8 mouse cellular contexts compared by ENCODE assay signal in genomic region chr7:30216723-30217151, GRCm38 (mm10). TPM values are rescaled to one million over a fixed set of nuclear protein-coding genes. Genes with fewer than 3 reads are reported as not detected.
A peak's percentile ranks its signal among the peaks of the same experiment; 100 is the strongest.
DNase-seq lines count a peak whose midpoint lies in the region; ATAC-seq and TF ChIP-seq lines count a peak whose summit lies in the region.

No protein-coding gene starts in this region.

- H3K9me3 ChIP-seq in E14TG2a.4 (ENCODE audit: low read length) = peaks cover 30% of the 10 kb centered on the region
- no peaks in the 10 kb centered on the region for H3K9me3 ChIP-seq in embryonic facial prominence, embryonic 11.5 days (replicated peaks; ENCODE audit: control insufficient read depth, low read length)
- no peaks in the 10 kb centered on the region for H3K9me3 ChIP-seq in heart, embryonic 12.5 days (replicated peaks)
- no peaks in the 10 kb centered on the region for H3K9me3 ChIP-seq in kidney, embryonic 16.5 days (ENCODE audit: low read length)
- H3K9me3 ChIP-seq in liver, embryonic 16.5 days (replicated peaks; ENCODE audit: control insufficient read depth, low read length) = no peaks in the 10 kb centered on the region
- H3K9me3 ChIP-seq in neural tube, embryonic 12.5 days = no peaks in the 10 kb centered on the region

- peak overlapping the region; percentile 23 for H3K4me2 ChIP-seq in embryonic facial prominence, embryonic 11.5 days (ENCODE audit: low read depth, low read length)
- peak overlapping the region; percentile 55 for H3K4me2 ChIP-seq in heart, embryonic 12.5 days
- peak overlapping the region; percentile 39 for H3K4me2 ChIP-seq in kidney, embryonic 16.5 days (replicated peaks; ENCODE audit: low read depth, low read length)
- H3K4me2 ChIP-seq in liver, embryonic 16.5 days (ENCODE audit: low read depth, low read length) = peak overlapping the region; percentile 42
- peak overlapping the region; percentile 45 for H3K4me2 ChIP-seq in neural tube, embryonic 12.5 days (replicated peaks)

- H3K4me1 ChIP-seq in E14TG2a.4 (replicated peaks; ENCODE audit: low read depth, low read length) = peaks cover 28% of the 10 kb centered on the region
- 0 out of 2 replicates have a peak, but pooled peaks cover 2% of the 10 kb centered on the region for H3K4me1 ChIP-seq in embryonic facial prominence, embryonic 11.5 days (ENCODE audit: control insufficient read depth, insufficient read depth, low read length)
- peaks cover 9% of the 10 kb centered on the region for H3K4me1 ChIP-seq in heart, embryonic 12.5 days (replicated peaks)
- peaks cover 10% of the 10 kb centered on the region; the same call in 1 of the 2 replicates for H3K4me1 ChIP-seq in kidney, embryonic 16.5 days (ENCODE audit: insufficient read depth, low read length)
- H3K4me1 ChIP-seq in liver, embryonic 16.5 days (ENCODE audit: control insufficient read depth, low read depth, low read length) = peaks cover 13% of the 10 kb centered on the region
- H3K4me1 ChIP-seq in neural tube, embryonic 12.5 days = peaks cover 6% of the 10 kb centered on the region; the same call in 1 of the 2 replicates
- peaks cover 14% of the 10 kb centered on the region for H3K4me1 ChIP-seq in testis, adult 2 months (ENCODE audit: control insufficient read depth, insufficient read depth, low read length)

- peak overlapping the region; percentile 32; the same call in 1 of the 2 replicates for H3K9ac ChIP-seq in embryonic facial prominence, embryonic 11.5 days (replicated peaks; ENCODE audit: low read length)
- no peak overlapping the region for H3K9ac ChIP-seq in heart, embryonic 12.5 days
- peak overlapping the region; percentile 23; the same call in 1 of the 2 replicates for H3K9ac ChIP-seq in kidney, embryonic 16.5 days (replicated peaks; ENCODE audit: low read length)
- H3K9ac ChIP-seq in liver, embryonic 16.5 days (ENCODE audit: low read depth, low read length) = no peak overlapping the region
- H3K9ac ChIP-seq in neural tube, embryonic 12.5 days = no peak overlapping the region

- no peak overlapping the region for H3K27ac ChIP-seq in embryonic facial prominence, embryonic 11.5 days (replicated peaks; ENCODE audit: low read depth, low read length)
- H3K27ac ChIP-seq in heart, embryonic 12.5 days (ENCODE audit: poor library complexity, severe bottlenecking) = no peak overlapping the region
- H3K27ac ChIP-seq in kidney, embryonic 16.5 days (ENCODE audit: low read length) = no peak overlapping the region
- no peak overlapping the region for H3K27ac ChIP-seq in liver, embryonic 16.5 days (ENCODE audit: low read length)
- H3K27ac ChIP-seq in neural tube, embryonic 12.5 days = no peak overlapping the region
- H3K27ac ChIP-seq in testis, adult 2 months (ENCODE audit: control insufficient read depth, insufficient read depth, low read depth, low read length) = peak overlapping the region; percentile 74

- peak; percentile 61 for ATAC-seq in embryonic facial prominence, embryonic 11.5 days (replicated peaks; ENCODE audit: insufficient number of reproducible peaks, low FRiP score, low TSS enrichment, low read depth)
- ATAC-seq in heart, embryonic 12.5 days (ENCODE audit: insufficient number of reproducible peaks, low FRiP score) = peak; percentile 79
- ATAC-seq in kidney, embryonic 16.5 days (ENCODE audit: low FRiP score, low TSS enrichment) = peak; percentile 46
- peak; percentile 58 for ATAC-seq in liver, embryonic 16.5 days (ENCODE audit: low read depth)
- peak; percentile 83 for ATAC-seq in neural tube, embryonic 12.5 days (ENCODE audit: low FRiP score, low read depth)

- no peak overlapping the region for H3K4me3 ChIP-seq in E14TG2a.4 (replicated peaks; ENCODE audit: low read length)
- H3K4me3 ChIP-seq in embryonic facial prominence, embryonic 11.5 days (ENCODE audit: low read depth, low read length) = no peak overlapping the region
- no peak overlapping the region for H3K4me3 ChIP-seq in heart, embryonic 12.5 days
- H3K4me3 ChIP-seq in kidney, embryonic 16.5 days (ENCODE audit: low read length) = 0 out of 2 replicates have a peak overlapping the region, but pooled peaks have one; percentile 6
- no peak overlapping the region for H3K4me3 ChIP-seq in liver, embryonic 16.5 days (ENCODE audit: low read depth, low read length)
- H3K4me3 ChIP-seq in neural tube, embryonic 12.5 days = no peak overlapping the region
- peak overlapping the region; percentile 89 for H3K4me3 ChIP-seq in testis, adult 2 months (ENCODE audit: control insufficient read depth, low read depth, low read length)

- TF ChIP-seq CTCF in E14TG2a.4 (conservative IDR thresholded peaks at IDR 0.05; ENCODE audit: low read length) = peak; percentile 54
- peak; percentile 96 for TF ChIP-seq CTCF in testis, adult 2 months (IDR thresholded peaks at IDR 0.05; ENCODE audit: control insufficient read depth, insufficient read depth, insufficient replicate concordance, low read depth, low read length)

- under 1% methylated on average over 16 of the region's 16 CpGs for WGBS in embryonic facial prominence, embryonic 11.5 days
- under 1% methylated on average over 16 of the region's 16 CpGs for WGBS in heart, embryonic 12.5 days
- WGBS in kidney, embryonic 16.5 days = under 1% methylated on average over 13 of the region's 16 CpGs
- under 1% methylated on average over 16 of the region's 16 CpGs for WGBS in liver, embryonic 16.5 days (ENCODE audit: insufficient replicate concordance)
- WGBS in neural tube, embryonic 12.5 days = 1% methylated on average over 16 of the region's 16 CpGs

- no peak; the same call in 1 of the 2 replicates for TF ChIP-seq POLR2A in testis, adult 2 months (IDR thresholded peaks at IDR 0.05; ENCODE audit: control insufficient read depth, low read depth, low read length)

- H3K27me3 ChIP-seq in E14TG2a.4 (ENCODE audit: insufficient read depth, low read length) = no peaks in the 10 kb centered on the region
- H3K27me3 ChIP-seq in embryonic facial prominence, embryonic 11.5 days (ENCODE audit: control insufficient read depth, insufficient read depth, low read length) = no peaks in the 10 kb centered on the region
- no peaks in the 10 kb centered on the region for H3K27me3 ChIP-seq in heart, embryonic 12.5 days (replicated peaks)
- no peaks in the 10 kb centered on the region for H3K27me3 ChIP-seq in kidney, embryonic 16.5 days (ENCODE audit: insufficient read depth, low read length)
- no peaks in the 10 kb centered on the region for H3K27me3 ChIP-seq in liver, embryonic 16.5 days (ENCODE audit: control insufficient read depth, insufficient read depth, low read depth, low read length)
- H3K27me3 ChIP-seq in neural tube, embryonic 12.5 days (replicated peaks) = no peaks in the 10 kb centered on the region
- H3K27me3 ChIP-seq in testis, adult 2 months (ENCODE audit: control insufficient read depth, insufficient read depth, low read length) = no peaks in the 10 kb centered on the region

- DNase-seq in adrenal gland, postnatal 36 days = peak; percentile 79 to 88
- peak; percentile 95 for DNase-seq in embryonic facial prominence, embryonic 11.5 days (ENCODE audit: low spot score)

- H3K36me3 ChIP-seq in E14TG2a.4 (ENCODE audit: insufficient read depth, low read length) = peaks cover 5% of the 10 kb centered on the region; the same call in 1 of the 2 replicates
- no peaks in the 10 kb centered on the region for H3K36me3 ChIP-seq in embryonic facial prominence, embryonic 11.5 days (replicated peaks; ENCODE audit: control insufficient read depth, insufficient read depth, low read depth, low read length)
- H3K36me3 ChIP-seq in heart, embryonic 12.5 days = 0 out of 2 replicates have a peak, but pooled peaks cover 2% of the 10 kb centered on the region
- H3K36me3 ChIP-seq in kidney, embryonic 16.5 days (ENCODE audit: insufficient read depth, low read length) = no peaks in the 10 kb centered on the region
- H3K36me3 ChIP-seq in liver, embryonic 16.5 days (ENCODE audit: control insufficient read depth, insufficient read depth) = no peaks in the 10 kb centered on the region
- no peaks in the 10 kb centered on the region for H3K36me3 ChIP-seq in neural tube, embryonic 12.5 days
- no peaks in the 10 kb centered on the region for H3K36me3 ChIP-seq in testis, adult 2 months (ENCODE audit: control insufficient read depth, insufficient read depth, low read length)

RNA-seq across cellular contexts. Expression of gene Polr2i, which starts 15.0 kb away (rescaled TPM):
- total RNA-seq in adrenal gland, postnatal 36 days (2021) = 10 to 100 TPM; 69.4 to 76.1 TPM
- polyA plus RNA-seq in embryonic facial prominence, embryonic 11.5 days (2014; fragmentation: Nextera tagmentation; extraction: Ambion mirVana) = 166 and 177 TPM in 2 replicates
- 101 and 105 TPM in 2 replicates for polyA plus RNA-seq in heart, embryonic 12.5 days (2016; fragmentation: Nextera tagmentation; extraction: Ambion mirVana)
- polyA plus RNA-seq in kidney, embryonic 16.5 days (2015; fragmentation: Nextera tagmentation; extraction: Ambion mirVana) = 145 and 146 TPM in 2 replicates
- polyA plus RNA-seq in liver, embryonic 16.5 days (2015; fragmentation: Nextera tagmentation; extraction: Ambion mirVana) = 36.5 and 39.4 TPM in 2 replicates
- polyA plus RNA-seq in neural tube, embryonic 12.5 days (2016; fragmentation: Nextera tagmentation; extraction: Ambion mirVana) = 156 and 166 TPM in 2 replicates
- polyA plus RNA-seq in testis, adult 2 months (2012; rRNA removed) = 242 and 257 TPM in 2 replicates

RNA-seq across cellular contexts. Expression of gene Tbcb, which starts 15.3 kb away (rescaled TPM):
- 10 to 100 TPM; 98.7 to 99.8 TPM for total RNA-seq in adrenal gland, postnatal 36 days (2021)
- polyA plus RNA-seq in embryonic facial prominence, embryonic 11.5 days (2014; fragmentation: Nextera tagmentation; extraction: Ambion mirVana) = 245 and 256 TPM in 2 replicates
- 155 and 162 TPM in 2 replicates for polyA plus RNA-seq in heart, embryonic 12.5 days (2016; fragmentation: Nextera tagmentation; extraction: Ambion mirVana)
- 180 and 206 TPM in 2 replicates for polyA plus RNA-seq in kidney, embryonic 16.5 days (2015; fragmentation: Nextera tagmentation; extraction: Ambion mirVana)
- 34.4 and 37.8 TPM in 2 replicates for polyA plus RNA-seq in liver, embryonic 16.5 days (2015; fragmentation: Nextera tagmentation; extraction: Ambion mirVana)
- polyA plus RNA-seq in neural tube, embryonic 12.5 days (2016; fragmentation: Nextera tagmentation; extraction: Ambion mirVana) = 292 and 299 TPM in 2 replicates
- polyA plus RNA-seq in testis, adult 2 months (2012; rRNA removed) = 65.7 and 66.2 TPM in 2 replicates

RNA-seq across cellular contexts. Expression of gene Capns1, which starts 18.1 kb away (rescaled TPM):
- 100 to 1,000 TPM; 587 to 633 TPM for total RNA-seq in adrenal gland, postnatal 36 days (2021)
- 56.8 and 56.9 TPM in 2 replicates for polyA plus RNA-seq in embryonic facial prominence, embryonic 11.5 days (2014; fragmentation: Nextera tagmentation; extraction: Ambion mirVana)
- polyA plus RNA-seq in heart, embryonic 12.5 days (2016; fragmentation: Nextera tagmentation; extraction: Ambion mirVana) = 77.0 and 83.4 TPM in 2 replicates
- 105 and 111 TPM in 2 replicates for polyA plus RNA-seq in kidney, embryonic 16.5 days (2015; fragmentation: Nextera tagmentation; extraction: Ambion mirVana)
- 29.6 and 30.7 TPM in 2 replicates for polyA plus RNA-seq in liver, embryonic 16.5 days (2015; fragmentation: Nextera tagmentation; extraction: Ambion mirVana)
- polyA plus RNA-seq in neural tube, embryonic 12.5 days (2016; fragmentation: Nextera tagmentation; extraction: Ambion mirVana) = 73.3 and 78.3 TPM in 2 replicates
- polyA plus RNA-seq in testis, adult 2 months (2012; rRNA removed) = 562 and 592 TPM in 2 replicates

RNA-seq across cellular contexts. Expression of gene Ovol3, which starts 18.8 kb away (rescaled TPM):
- not detected for total RNA-seq in adrenal gland, postnatal 36 days (2021)
- polyA plus RNA-seq in embryonic facial prominence, embryonic 11.5 days (2014; fragmentation: Nextera tagmentation; extraction: Ambion mirVana) = not detected in 2 replicates
- polyA plus RNA-seq in heart, embryonic 12.5 days (2016; fragmentation: Nextera tagmentation; extraction: Ambion mirVana) = not detected in 2 replicates
- not detected in 2 replicates for polyA plus RNA-seq in kidney, embryonic 16.5 days (2015; fragmentation: Nextera tagmentation; extraction: Ambion mirVana)
- not detected in 2 replicates for polyA plus RNA-seq in liver, embryonic 16.5 days (2015; fragmentation: Nextera tagmentation; extraction: Ambion mirVana)
- not detected in 2 replicates for polyA plus RNA-seq in neural tube, embryonic 12.5 days (2016; fragmentation: Nextera tagmentation; extraction: Ambion mirVana)
- polyA plus RNA-seq in testis, adult 2 months (2012; rRNA removed) = 0.63 and 0.89 TPM in 2 replicates

RNA-seq across cellular contexts. Expression of gene Cox7a1, which starts 32.8 kb away (rescaled TPM):
- 100 to 1,000 TPM; 329 to 440 TPM for total RNA-seq in adrenal gland, postnatal 36 days (2021)
- polyA plus RNA-seq in embryonic facial prominence, embryonic 11.5 days (2014; fragmentation: Nextera tagmentation; extraction: Ambion mirVana) = 2.4 and 3.0 TPM in 2 replicates
- polyA plus RNA-seq in heart, embryonic 12.5 days (2016; fragmentation: Nextera tagmentation; extraction: Ambion mirVana) = 300 and 306 TPM in 2 replicates
- 11.7 and 13.8 TPM in 2 replicates for polyA plus RNA-seq in kidney, embryonic 16.5 days (2015; fragmentation: Nextera tagmentation; extraction: Ambion mirVana)
- 6.6 and 9.1 TPM in 2 replicates for polyA plus RNA-seq in liver, embryonic 16.5 days (2015; fragmentation: Nextera tagmentation; extraction: Ambion mirVana)
- 2.9 and 5.8 TPM in 2 replicates for polyA plus RNA-seq in neural tube, embryonic 12.5 days (2016; fragmentation: Nextera tagmentation; extraction: Ambion mirVana)
- 4.0 and 5.2 TPM in 2 replicates for polyA plus RNA-seq in testis, adult 2 months (2012; rRNA removed)

Comparison
In these comparisons a context has a peak if more than half of its experiments do, and no peak if none do; other contexts are left out.
1. H3K4me3 ChIP-seq: peak in kidney, embryonic 16.5 days (single experiment) and testis, adult 2 months (single experiment); none in E14TG2a.4 (single experiment), embryonic facial prominence, embryonic 11.5 days (single experiment), heart, embryonic 12.5 days (single experiment), liver, embryonic 16.5 days (single experiment) and neural tube, embryonic 12.5 days (single experiment).
2. H3K9ac ChIP-seq: peak in embryonic facial prominence, embryonic 11.5 days (single experiment) and kidney, embryonic 16.5 days (single experiment); none in heart, embryonic 12.5 days (single experiment), liver, embryonic 16.5 days (single experiment) and neural tube, embryonic 12.5 days (single experiment).
3. Peak in every context shown above with its lines, with median percentiles within 50 percentile points of each other: ATAC-seq and H3K4me2 ChIP-seq.